Mouse (Mus musculus) liver, embryonic 14.5 days (tissue): Measurements from ENCODE around the gene Snx15.

Source experiments
- CTCF ChIP-seq: IDR thresholded peaks from 2 replicates; pipeline ENCODE4 v1.5.1; 2016; ENCODE audit warnings: antibody characterized with exemption, low read depth, control low read depth
- EP300 ChIP-seq: IDR thresholded peaks from 2 replicates; pipeline ENCODE4 v1.6.1; 2016; ENCODE audit warnings: antibody characterized with exemption, low read depth

DNA sequence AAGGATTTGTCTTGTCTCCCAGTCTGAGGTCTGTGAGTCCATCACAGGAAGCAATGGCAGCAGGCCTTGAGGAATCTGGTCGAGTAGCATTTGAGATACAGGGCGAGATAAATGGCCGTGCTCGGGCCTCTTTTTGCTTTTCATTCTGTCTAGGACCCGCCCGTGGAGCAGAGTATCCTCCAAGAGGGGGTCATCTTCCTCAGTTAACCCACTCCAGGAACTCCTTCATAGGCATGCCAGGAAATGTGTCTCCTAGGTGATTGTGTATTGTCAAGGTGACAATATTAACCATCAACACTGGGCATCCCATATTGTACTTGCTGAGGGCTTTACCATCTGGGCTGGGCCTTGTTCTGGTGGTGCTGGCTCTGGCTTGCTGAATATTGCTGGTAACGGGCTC is 34.0 kb downstream of the Snx15 start, which contains the start of gene AC131692.1:
- TF ChIP-seq CTCF (no peak), EP300 (no peak)
